Mouse (Mus musculus) erythroblast, adult 5-6 weeks (primary cell): ENCODE measurements around the gene Notum. TPM values are rescaled to one million over a fixed set of nuclear protein-coding genes. Genes with fewer than 3 reads are reported as not detected.

Experiments used
- ATAC-seq: replicated peaks from 2 replicates; pipeline ENCODE4 v1.8.0; 2016; ENCODE audit warnings: moderate number of reproducible peaks, mild to moderate bottlenecking, moderate TSS enrichment, inconsistent platforms; ENCODE audit not compliant: poor library complexity, low FRiP score, severe bottlenecking
- total RNA-seq, 2 experiments: library from RNA; stranded (forward) in 1 of 2; stranded (reverse) in 1 of 2; fragments of 150-400 nt in 1 of 2; fragments of 200-764, 138-1000 nt in 1 of 2; gene quantifications; 2 replicates each; pipeline versions ENCODE4 v1.2.3 to v1.2.4; 2015 to 2017; ENCODE audit warnings: low replicate concordance in 2 of 2

Gene Notum
- total RNA-seq, 2 experiments from 2014 or later, result not detected

DNA sequence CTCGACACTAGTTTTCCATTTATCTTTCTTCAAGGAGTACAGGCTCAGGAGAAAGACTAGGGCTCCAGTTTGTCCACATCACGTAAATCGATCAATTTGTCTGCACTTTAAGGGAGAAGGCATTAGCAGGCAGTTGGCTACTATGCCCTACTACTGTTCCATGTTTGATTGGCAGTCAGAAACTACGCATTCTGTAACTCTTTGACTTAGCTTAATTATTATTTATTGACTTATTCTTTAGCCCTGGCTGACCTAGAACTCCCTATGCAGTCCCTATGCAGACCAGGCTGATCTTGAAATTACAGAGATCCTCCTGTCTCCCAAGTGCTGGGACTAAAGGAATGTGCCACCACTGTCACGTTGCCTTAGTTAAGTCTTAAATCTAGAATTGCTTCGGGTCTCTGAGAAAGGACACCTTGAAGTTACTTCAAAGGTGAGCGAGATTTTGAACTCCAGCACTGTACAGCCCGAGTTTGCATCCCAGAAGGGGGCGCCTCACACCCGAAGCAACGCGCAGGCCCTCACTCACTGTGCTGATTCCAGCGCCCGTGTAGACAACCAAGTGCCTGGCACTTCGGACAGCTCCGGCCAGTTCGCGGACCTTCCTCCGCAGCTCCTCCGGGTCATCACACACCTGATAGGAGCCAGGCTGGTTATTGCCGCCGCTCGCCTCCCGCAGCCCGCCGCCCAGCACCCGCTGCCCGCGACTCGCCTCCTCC is 36.9 kb downstream of the Notum start:
- peak; percentile 60 for ATAC-seq

DNA sequence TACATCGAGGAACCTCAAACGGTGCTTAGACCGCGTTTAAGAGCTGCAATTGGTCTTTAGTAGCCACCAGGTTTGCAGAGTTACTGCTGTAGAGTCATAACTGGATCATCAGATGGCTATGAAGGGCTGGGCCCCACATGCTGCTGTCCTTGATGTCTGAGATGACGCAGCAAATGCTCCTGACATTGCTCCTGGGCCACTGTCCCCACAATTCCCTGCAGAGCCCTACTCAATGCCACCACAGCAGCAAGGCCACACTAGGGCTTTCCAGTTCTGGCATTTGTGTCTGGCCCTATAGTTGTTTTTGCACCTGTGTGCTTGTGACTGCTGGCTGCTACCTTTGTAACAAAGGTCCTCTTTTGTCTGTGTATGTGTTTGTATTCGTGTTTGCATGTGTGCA is 38.2 kb downstream of the Notum start:
- ATAC-seq, result no peak

DNA sequence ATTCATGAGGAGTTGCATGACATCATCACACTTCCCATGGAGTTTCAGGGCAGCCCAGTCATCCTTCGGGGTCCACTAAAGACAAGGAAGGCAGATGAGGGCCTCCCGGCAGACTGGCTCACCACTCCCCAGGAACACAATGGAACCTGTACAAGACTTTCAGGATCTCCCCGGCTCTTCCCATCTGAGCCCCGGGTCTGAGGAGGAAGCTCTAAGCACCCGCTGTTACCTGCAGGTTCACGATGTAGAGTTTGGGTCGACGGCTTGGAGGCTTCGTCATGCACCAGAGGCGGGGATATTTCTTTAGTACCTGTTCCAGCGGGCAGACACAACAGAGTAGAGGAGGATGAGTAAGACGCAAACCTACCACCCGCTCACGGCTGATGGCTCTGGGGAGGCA is 40.8 kb downstream of the Notum start:
- no peak for ATAC-seq

DNA sequence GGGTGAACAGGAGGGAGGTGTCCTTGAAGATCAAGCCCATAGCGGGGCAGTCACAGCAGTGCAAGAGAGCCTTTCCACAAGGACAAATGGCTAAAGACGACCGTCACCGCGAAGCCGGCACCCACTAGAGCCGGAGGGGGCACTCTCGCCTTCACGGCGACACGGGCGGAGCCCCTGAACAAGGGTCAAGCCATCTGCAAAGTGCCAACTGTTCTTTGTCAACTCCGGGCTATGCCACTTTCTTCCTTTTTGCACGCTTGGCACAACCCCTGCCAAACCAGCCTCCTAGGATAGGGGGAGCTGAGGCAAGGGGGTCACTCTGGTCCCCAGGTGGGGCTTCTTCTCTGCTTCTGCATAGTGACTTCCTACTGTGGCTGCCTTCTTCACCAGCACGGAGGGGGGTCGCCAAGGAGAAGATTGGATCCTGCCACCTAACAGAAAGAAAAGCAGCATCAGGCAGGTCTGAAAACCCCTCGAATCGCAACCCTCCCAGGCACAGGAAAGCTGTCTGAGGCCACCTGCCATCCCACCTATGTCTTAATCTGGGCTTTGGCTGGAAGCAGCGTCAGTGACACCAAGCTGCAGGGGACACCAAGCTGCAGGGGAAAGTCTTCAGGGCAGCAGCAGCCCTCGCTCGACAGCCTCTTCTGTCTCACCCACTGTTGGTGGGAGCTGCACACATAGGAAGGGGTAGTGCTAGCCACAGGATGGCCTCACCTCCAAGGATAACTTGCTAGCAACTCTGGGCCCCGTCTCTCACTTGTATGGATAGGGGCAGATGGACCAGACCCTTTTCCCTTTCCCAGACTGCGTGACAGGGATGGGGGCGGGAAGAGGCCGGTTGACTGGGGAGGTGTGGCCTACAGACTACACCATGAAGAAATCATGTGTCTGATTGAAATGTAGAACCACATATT is 42.1 kb downstream of the Notum start:
- ATAC-seq, result no peak

DNA sequence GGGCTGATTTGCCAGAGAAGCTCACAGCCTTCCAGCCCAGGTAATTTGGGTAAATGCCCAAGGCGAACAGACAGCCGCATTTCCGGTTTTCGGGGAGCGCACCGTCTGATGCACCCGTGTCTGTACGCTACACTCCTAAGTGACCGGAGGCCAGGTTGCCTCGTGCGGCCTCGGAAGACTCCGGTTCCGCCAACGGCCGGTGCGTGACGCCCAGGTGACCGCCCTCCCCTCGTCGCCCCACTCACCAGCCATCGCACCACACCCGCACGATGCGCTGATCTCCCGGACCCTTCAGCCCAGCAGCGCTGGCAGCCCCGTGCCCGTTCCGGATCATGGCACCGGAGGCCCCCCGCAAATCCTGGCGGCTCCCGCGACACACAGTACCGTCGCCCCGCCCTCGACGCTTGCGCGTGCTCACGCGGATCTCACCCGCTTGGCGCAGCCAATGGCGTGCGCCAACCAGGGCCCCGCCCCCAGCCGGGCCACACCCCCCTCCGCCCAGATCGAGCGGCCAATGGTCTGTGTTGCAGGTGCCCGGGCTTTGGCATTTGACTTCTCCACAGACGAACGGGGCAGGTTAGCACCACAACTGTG is 43.4 kb downstream of the Notum start, which contains the start of gene Pcyt2:
Gene Pcyt2, minus strand, starts transcription at position 418 of the 594 bp plus-strand sequence.
- ATAC-seq, result peak; percentile 93

DNA sequence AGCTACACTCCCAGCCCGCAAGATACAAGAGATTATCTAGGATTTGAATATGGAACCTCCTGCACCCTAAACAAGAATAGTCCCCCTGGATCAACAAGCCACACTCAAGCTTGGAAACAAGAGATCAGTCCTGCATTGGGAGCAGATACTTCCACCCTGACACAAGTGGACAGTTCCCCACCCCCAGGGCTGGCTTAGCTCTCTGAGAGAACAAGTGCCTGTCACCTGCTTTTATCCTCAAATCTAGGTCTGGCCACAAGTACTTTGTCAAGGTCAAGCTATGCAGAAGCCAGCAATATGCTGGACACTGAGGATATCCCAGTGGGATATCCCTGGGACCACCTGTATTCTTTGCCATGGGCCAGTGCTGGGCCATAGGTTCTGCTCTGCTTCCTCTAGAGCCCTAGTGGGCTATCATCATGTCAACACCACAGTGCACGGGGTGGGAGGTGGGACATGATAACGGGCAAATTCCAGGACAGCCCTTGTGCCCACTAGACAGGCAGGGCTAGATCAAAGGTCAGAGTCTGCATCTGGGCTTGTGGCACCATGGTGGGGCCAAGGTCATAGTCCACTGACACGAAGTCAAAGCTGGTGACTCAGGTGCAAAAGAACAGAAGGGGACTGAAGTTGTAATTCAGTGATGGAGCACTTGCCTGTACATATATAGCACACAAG is 44.2 kb downstream of the Notum start:
- ATAC-seq, result peak; percentile 10; the same call in 1 of the 2 replicates

DNA sequence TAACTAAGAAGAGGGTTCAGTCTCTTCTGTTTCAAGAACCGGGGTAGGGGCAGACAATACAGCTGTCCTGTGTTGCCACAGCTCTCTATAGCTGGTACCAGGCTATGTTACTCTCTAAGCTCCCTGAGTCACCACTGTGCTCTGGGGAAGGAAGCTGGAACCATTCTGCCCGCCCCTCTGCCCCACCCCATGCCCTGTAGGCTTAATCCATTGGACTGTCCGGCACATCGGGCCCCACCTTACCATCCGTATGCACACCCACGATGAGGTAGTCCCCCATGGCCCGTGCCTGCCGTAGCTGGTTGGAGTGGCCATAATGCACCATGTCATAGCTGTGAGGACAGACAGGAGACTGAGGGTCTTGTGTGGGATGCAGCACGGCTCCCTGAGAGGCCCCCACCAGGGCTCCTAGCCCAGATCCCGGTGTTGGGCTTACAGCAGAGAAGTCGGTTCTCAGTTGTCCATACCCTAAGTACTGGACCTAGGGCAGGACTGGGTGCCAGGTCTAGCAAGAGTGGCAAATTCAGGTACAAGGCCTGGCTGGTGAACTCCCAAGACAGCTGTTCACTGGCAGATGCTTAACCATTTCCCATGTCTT is 45.3 kb downstream of the Notum start:
- ATAC-seq, result no peak

DNA sequence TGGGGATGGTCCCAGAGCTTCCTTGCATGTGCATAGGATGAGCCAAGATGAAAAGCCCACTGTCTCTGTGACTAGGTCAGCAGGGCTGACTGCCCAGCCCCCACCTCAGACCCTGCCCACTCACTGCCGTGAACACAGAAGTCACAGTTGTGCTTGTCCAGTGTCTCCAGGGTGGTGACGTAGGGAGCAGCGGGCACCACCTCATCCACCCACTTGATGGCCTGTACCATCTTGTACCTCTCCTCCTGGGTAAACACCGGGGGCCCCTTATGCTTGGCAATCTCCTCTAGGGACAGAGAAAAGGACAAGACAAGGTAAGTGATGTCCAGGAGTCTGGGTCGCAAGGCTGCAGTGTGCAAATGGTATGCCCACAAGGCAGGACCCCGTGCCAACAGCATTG is 45.8 kb downstream of the Notum start:
- no peak for ATAC-seq

DNA sequence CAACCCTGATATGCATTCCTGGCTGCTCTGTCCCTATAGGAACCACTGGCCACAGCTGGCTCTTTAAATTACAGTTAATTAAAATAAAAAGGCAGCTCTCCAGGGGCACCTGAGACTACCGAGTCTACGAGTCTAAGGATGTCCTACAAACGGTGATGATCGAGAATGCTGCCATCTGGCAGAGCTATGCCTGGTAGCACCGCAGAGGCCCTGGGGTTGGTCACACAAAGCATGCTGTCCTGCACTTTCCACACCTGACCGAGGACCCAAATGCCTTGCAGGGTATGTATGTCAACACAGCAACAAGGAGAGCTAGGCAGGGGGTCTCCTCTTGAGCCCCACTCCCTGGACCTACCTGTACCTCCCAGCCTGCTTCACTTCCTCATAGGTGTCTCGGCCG is 47.0 kb downstream of the Notum start:
- ATAC-seq, result no peak

DNA sequence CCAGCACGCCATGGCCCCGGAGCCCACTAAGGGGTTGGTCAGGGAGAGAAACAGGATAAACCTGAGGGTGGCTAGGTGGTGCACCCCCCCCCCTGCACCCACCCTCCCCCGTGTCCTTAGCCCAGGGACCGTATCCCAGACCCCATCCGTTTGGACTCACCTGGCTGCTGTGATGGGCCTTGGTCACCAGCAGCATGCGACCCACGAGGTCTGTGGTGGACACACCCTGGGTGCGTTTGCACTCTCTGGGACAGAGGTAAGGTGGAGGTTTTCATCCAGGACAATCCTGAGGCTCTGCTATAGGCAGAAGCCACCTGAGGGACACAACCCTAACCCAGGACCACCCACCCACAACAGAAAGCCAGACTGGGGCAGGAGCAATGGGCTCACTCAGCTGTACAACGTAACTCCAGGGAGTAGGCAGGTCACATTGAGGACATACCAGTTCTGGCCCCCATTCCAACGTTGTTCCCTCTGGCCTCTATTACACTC is 47.4 kb downstream of the Notum start:
- ATAC-seq, result no peak

DNA sequence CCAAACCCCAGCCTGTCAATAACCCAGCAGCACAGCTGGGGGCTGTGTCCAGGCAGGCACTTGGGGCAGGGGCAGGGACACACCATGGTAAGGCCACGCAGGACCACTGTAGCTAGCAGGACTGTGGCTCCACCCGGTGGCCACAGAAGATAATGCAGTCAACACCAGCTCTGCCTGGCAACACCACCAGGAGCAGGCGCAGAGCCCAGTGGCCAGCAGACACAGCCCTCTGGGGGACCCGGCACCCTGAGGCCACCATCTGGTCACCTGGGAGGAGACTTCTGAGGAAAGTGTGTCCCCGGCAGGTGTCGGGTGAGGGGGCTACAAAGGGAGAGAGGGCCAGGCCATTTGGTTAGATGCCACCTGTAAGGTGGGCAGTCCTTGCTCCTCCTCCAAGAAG is 48.2 kb downstream of the Notum start:
- ATAC-seq, result peak; percentile 73

DNA sequence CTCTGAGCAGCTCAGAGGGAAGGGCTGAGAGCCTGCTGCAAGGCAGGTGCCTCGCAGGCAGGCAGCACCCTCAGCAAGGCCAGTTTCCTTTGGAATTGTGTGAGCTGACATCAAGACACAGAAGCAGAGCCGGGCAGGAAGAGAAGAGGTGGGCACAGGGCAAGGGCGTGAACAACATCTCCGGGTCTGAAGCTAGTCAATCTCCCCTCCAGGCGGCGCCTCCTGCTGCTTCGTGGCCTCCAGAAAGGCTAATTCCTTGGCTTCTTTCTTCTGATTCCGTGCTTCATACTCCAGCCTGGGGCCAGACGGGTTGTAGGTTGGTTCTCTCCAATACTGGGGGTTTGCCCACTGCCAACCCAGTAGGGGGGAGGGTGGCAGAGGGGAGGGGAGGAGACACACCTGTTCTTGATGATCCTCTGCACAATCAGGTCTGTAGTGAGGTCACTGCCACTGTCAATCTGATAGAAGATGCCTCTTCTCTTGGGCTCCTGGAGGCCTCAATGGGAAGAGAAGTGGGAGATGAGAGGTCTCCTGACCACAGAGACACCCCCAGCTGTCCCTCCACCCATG is 50.4 kb downstream of the Notum start:
- no peak for ATAC-seq

DNA sequence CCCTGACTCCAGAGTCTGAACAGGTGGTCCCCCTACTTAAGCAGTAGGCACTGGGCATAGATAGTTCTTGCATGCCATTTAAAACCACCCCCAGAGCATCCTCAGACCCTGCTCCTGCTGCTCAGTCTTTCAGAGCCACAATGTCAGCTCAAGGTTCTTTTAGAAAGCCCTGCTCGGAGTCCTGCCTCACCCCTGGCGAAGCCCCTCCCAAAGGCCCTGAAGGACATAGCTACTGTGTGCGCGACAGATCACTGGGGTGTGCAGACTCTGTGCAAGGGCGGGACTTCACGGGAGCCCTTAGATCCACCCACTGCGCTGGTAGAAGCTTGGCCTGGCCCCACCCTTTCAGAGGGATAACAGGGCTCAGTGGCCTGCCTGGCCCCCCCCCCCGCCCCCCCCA is 51.7 kb downstream of the Notum start:
- ATAC-seq, result no peak

DNA sequence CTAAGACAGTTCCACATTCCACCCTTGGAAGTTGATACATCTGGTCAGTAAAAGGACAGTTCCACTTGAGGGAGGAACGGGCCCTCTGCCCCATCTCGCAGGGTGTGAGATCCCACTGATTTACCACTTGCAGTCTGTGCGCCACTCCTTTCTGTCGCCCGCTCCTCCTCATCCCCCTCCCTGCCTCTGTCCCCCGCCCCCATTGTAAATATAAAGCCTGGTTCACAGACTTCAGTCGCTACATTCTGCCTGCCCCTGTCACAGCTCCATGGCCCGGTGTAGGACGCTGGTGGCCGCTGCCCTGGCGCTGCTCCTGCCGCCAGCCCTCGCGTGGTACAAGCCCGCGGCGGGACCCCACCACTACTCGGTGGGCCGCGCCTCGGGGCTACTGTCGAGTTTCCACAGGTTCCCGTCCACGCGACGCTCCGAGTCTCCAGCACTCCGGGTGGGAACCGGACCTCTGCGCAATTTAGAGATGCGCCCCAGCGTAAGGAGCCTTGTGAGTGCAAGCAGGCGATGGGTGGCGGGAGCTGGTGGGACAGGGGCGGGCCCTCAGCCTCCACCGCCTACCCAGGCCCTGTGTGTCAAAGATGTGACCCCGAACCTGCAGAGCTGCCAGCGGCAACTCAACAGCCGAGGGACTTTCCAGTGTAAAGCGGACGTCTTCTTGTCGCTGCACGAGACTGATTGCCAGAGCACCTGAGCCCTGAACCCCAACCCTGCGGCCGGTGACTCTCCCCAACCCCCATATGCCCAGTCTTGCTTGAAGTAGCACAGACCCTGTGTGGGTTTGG is 52.5 kb downstream of the Notum start, which contains the start of gene Npb:
Gene Npb, plus strand, starts transcription at position 237 of the 794 bp plus-strand sequence.
- no peak for ATAC-seq

DNA sequence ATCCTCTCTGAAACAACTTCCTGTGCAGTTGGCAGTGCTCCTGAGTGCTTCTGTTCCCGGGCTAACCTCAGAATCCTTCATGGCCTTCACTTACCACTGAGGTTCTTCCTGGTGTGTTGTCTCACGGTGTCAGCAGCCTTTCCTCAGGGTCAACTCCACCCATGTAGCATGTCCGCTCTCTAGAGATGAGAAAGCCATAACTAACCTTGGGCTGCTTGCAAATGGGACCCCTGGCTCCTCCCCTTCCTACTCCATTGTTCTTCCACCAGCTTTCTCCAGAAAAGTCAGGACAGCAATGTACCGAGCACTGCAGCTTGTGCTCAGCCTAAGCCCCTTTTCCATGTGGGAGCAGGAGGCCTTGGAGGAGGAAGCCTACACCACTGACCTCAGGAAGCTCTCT is 54.2 kb downstream of the Notum start:
- no peak for ATAC-seq

DNA sequence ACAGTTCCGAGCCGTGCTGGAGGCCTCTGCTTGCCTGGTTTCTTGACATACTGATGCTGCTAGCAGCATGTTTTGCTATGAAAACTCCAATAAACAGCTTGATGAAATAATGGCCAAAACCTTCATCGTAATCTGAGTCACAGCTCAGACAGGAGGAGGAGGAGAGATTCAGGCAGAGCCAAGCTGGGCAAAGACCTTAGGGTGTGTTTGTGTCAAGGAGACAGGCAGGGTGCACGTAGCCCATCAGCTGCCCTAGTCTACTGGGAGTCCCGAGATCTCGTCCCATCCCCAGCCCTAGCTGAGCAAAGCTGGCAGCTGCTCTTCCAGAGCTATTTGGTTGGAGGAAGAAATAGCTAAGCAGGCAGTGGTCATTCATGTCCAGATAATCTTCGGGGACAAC is 55.3 kb downstream of the Notum start:
- no peak for ATAC-seq
